In genomic region chr8:34325841-34326613, GRCm38 (mm10) we compare ENCODE assay signal across 8 mouse cellular contexts.
DNase-seq lines count a peak whose midpoint lies in the region; ATAC-seq and TF ChIP-seq lines count a peak whose summit lies in the region.

No protein-coding gene starts in this region.

- under 1% methylated on average over 13 of the region's 17 CpGs for WGBS in hindbrain, embryonic 13.5 days
- 9% methylated on average over 13 of the region's 17 CpGs for WGBS in liver, embryonic 13.5 days (ENCODE audit: insufficient replicate concordance)

- peak overlapping the region; percentile 64 for H3K9ac ChIP-seq in hindbrain, embryonic 13.5 days
- no peak overlapping the region for H3K9ac ChIP-seq in liver, embryonic 13.5 days

- 0 out of 2 replicates have a peak, but pooled peaks cover 7% of the 10 kb centered on the region for H3K27me3 ChIP-seq in hindbrain, embryonic 13.5 days
- H3K27me3 ChIP-seq in liver, embryonic 13.5 days, result no peaks in the 10 kb centered on the region

- H3K4me1 ChIP-seq in cortical plate, adult 2 months (ENCODE audit: control insufficient read depth, insufficient read depth, low read length), result peaks cover 1% of the 10 kb centered on the region
- H3K4me1 ChIP-seq in hindbrain, embryonic 13.5 days (replicated peaks), result peaks cover 47% of the 10 kb centered on the region
- H3K4me1 ChIP-seq in liver, embryonic 13.5 days (replicated peaks), result no peaks in the 10 kb centered on the region

- ATAC-seq in hindbrain, embryonic 13.5 days (ENCODE audit: low FRiP score), result peak; percentile 89
- ATAC-seq in liver, embryonic 13.5 days (ENCODE audit: low read depth), result no peak

- H3K36me3 ChIP-seq in hindbrain, embryonic 13.5 days, result no peaks in the 10 kb centered on the region
- no peaks in the 10 kb centered on the region for H3K36me3 ChIP-seq in liver, embryonic 13.5 days

- no peak for TF ChIP-seq CTCF in cortical plate, adult 2 months (IDR thresholded peaks at IDR 0.05; ENCODE audit: extremely low read depth, insufficient read depth, low read length)

- H3K9me3 ChIP-seq in hindbrain, embryonic 13.5 days, result no peaks in the 10 kb centered on the region
- H3K9me3 ChIP-seq in liver, embryonic 13.5 days (replicated peaks), result no peaks in the 10 kb centered on the region

- peak; percentile 25 to 39 for DNase-seq in left cerebral cortex, adult 18-20 months (ENCODE audit: low spot score in 2 of 2)
- no peak for DNase-seq in left cerebral cortex, adult 11 months (ENCODE audit: low spot score)
- DNase-seq in liver, embryonic 13.5 days, result no peak
- DNase-seq in right cerebral cortex, postnatal 4 days, result peak; percentile 60
- no peak for DNase-seq in lung, postnatal 36 days
- no peak for DNase-seq in adrenal gland, postnatal 36 days

- H3K4me3 ChIP-seq in cortical plate, adult 2 months (ENCODE audit: insufficient read depth, low read length), result peak overlapping the region; percentile 3; the same call in 1 of the 2 replicates
- peak overlapping the region; percentile 36 for H3K4me3 ChIP-seq in hindbrain, embryonic 13.5 days
- no peak overlapping the region for H3K4me3 ChIP-seq in liver, embryonic 13.5 days (replicated peaks)

- H3K27ac ChIP-seq in cortical plate, adult 2 months (ENCODE audit: insufficient read depth, low read length), result no peak overlapping the region
- H3K27ac ChIP-seq in hindbrain, embryonic 13.5 days, result peak overlapping the region; percentile 94
- H3K27ac ChIP-seq in liver, embryonic 13.5 days, result no peak overlapping the region

- H3K4me2 ChIP-seq in hindbrain, embryonic 13.5 days, result peak overlapping the region; percentile 59
- peak overlapping the region; percentile 21; the same call in 1 of the 2 replicates for H3K4me2 ChIP-seq in liver, embryonic 13.5 days

- TF ChIP-seq POLR2A in cortical plate, adult 2 months (IDR thresholded peaks at IDR 0.05; ENCODE audit: extremely low read depth, insufficient read depth, low read length), result no peak

Comparison
In these comparisons a context has a peak if more than half of its experiments do, and no peak if none do; other contexts are left out.
1. DNase-seq: peak in left cerebral cortex, adult 18-20 months (2 of 2) and right cerebral cortex, postnatal 4 days (single experiment); none in left cerebral cortex, adult 11 months (single experiment), liver, embryonic 13.5 days (single experiment), lung, postnatal 36 days (single experiment) and adrenal gland, postnatal 36 days (0 of 2).